Mouse (Mus musculus) ZHBTc4 (cell line): Measurements from ENCODE around the gene Rsrp1.

Experiments
- DNase-seq: peaks from one replicate; pipeline ENCODE4 v3.0.0-alpha.2; 2011; ENCODE audit warnings: low read depth, low spot score

Rsrp1 gene

DNA sequence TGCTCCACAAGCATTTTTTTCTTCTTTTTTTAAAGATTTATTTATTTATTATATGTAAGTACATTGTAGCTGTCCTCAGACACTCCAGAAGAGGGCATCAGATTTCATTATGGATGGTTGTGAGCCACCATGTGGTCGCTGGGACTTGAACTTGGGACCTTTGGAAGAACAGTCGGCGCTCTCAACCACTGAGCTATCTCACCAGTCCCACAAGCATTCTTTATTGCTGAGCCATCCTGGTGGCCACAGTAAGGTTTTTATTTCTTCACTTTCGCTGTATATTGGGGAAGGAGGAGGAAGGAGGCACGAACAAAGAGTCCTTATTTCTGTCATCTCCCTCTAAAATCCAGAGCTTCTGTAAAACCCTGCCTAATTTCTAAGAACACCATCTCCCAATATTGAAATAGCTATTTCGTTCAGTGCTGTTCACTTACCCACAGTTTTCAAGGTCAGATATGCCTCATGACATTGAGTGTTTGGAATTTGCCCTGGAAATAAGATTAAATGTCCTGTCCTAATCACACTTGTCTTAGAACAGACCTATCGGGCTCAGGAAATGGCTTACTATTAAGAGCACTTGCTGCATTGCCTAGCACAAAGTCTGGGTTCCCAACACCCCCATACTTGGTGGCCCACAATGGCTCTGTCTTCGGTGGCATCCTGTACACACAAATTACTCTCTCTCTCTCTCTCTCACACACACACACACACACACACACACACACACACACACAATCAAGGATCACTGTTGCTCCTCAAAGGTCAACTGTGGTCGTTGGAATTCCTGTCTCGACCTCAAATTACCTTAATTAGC is 1.1 kb upstream of the Rsrp1 start:
- DNase-seq: no peak

DNA sequence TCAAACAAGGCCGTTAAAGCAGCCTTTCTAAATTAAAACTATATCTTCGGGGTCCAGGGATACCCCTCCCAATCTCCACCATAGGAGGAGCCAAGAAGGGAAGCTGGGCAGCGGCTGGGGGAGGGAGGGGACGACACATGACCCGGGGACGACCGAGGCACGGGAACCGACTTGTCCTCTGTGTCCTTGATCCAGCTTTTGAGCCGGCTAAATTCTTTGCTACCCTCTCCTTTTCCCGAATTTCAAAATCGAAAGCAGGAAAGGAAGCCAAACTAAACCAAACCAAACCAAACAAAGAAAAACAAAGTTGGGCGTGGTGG is 507 bp upstream of the Rsrp1 start:
- peak; percentile 77 for DNase-seq

GRCm38 (mm10) chr4:134924019-134924741 is 788 bp downstream of the Rsrp1 start:
- peak; percentile 78 for DNase-seq

DNA sequence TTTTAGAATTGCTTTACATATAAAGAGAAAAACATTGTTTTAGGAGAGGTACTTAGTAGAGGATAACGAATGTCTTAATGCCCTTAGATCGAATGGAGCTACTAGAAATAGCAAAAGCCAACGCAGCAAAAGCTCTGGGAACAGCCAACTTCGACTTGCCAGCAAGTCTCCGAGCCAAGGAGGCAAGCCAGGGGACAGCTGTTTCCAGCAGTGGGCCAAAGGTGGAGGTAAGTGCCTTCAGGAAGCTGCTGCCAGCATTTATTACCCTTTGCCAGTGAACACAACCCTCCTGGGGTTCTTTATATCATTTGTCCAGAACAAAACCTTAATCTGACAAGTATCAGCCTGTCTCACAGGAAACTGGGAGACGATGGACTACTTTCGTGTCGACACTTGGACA is 1.8 kb downstream of the Rsrp1 start:
- no peak for DNase-seq

DNA sequence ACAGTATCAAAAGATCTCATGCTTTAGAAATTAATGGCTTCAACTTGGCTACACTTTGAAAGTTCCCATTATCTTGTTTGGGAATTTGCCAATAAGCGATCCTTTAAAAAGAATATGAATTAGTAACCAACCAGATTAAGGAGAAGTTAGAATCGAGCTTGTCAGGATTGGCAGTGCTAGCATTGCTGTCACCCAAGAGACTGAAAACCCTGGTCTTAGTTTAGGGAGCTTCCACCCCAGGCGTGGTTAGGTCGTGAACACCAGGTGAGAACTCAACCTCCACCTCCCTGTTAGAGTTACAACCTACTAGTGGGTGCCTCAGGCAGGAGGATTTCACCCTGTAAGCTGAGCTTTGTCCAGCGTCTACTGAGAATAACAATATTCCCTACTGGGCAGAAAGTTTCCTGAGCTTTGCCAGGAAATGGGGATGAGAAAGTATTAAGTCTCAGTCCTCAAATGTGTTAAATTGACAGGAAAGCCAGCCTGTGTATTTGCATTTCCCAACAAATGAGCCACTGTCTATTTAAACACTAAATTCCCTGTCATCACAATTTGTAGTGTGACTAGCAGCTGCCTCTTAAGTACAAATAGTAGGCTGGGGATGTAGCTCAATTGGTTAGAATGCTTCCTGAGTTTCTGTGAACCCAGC is 4.5 kb downstream of the Rsrp1 start:
- peak; percentile 31 for DNase-seq

GRCm38 (mm10) chr4:134928464-134928836 is 5.1 kb downstream of the Rsrp1 start:
- no peak for DNase-seq

DNA sequence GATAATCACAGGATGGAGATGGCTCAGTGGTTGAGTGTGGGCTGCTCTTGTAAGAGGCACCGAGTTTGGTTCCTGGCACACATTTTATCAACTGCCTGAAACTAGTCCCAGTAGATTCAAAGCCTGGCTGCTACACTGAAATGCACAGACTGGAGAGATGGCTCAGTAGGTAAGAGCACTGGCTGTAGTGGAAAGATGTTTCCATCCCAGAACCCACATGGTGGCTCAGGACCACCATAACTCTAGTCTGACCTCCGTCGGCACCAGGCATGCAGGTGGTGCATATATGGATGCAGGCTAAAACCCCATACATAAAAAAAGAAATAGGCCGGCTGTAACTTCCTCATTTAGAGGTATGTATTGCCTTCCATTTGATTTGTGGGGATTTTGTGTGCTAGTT is 6.1 kb downstream of the Rsrp1 start:
- no peak for DNase-seq

DNA sequence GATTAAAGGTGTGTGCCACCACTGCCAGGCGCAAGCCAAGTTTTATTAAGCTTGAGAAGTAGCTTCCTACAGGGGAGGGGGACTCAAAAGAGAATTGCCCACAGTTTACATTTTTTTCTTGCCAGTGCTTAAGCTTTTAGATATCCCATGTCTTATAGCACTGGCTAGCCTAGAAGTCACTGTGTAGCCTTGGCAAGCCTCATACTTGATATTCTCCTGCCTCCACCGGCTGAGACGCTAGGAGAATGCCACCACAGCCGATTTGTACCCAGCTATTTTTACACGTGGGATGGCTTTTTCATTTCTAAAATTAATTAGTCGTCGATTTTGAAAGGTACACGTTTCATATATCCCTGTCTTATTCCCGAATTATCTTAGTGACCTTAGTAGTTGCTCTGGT is 6.8 kb downstream of the Rsrp1 start:
- DNase-seq: no peak

- peak; percentile 99 for DNase-seq
Measured at GRCm38 (mm10) chr4:134930684-134931481, 7.5 kb downstream of the Rsrp1 start, which contains the start of gene Syf2. Gene Syf2, plus strand, starts transcription at chr4:134930898.

GRCm38 (mm10) chr4:134937240-134938176 is 14.1 kb downstream of the Rsrp1 start:
- DNase-seq: no peak

GRCm38 (mm10) chr4:134939900-134940299 is 16.5 kb downstream of the Rsrp1 start:
- no peak for DNase-seq

GRCm38 (mm10) chr4:134943758-134944538 is 20.6 kb downstream of the Rsrp1 start:
- no peak for DNase-seq

- peak; percentile 87 for DNase-seq
Measured at GRCm38 (mm10) chr4:134946024-134946744, 22.8 kb downstream of the Rsrp1 start.

DNA sequence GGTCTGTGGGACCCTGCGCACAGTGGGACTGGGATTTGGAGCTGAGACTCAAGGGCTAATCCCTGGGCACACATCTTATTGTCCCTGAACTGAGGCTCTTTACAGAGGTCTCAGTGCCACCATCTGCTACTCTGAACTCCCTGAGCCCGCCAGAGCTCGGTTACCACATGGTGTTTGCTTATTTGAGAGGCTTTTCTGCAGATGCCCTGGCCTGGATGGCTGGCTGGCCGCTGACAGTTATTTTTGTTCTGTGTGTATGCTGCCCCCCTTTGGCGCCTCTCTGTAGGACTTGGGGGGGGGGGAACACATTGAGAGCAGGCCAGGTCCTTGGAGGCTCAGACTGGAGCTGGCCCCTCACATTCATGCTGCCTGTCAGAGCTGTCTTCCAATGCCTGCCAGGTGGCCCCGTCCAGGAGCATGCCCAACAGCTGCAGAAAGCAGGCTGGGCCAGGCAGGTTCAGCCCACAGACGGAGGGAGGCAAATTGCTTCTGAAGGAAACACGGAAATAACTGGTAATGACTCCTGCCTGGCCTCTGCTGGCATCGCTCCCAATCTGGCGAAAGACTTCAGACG is 27.2 kb downstream of the Rsrp1 start:
- no peak for DNase-seq

DNA sequence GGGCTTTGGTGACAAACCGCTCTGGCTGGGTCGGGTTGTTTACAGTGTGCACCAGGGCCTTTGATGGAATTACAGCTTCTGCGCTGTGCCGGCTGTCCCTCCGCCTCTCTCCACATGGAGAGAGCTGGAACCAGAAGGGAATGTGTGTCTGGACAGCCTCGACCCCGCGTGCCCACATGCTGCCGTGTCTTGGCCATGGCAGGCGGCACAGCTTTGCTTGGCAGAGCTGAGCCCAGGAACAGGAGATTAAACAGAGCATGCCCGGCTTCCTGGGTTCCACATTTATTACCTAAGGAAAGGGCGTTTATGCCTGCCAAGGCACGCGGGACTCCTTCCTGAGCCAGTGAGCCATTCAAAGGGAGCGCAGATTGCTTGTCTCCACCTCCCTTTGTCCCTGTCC is 31.1 kb downstream of the Rsrp1 start:
- DNase-seq: no peak

GRCm38 (mm10) chr4:134955196-134955595 is 31.8 kb downstream of the Rsrp1 start:
- DNase-seq: no peak

DNA sequence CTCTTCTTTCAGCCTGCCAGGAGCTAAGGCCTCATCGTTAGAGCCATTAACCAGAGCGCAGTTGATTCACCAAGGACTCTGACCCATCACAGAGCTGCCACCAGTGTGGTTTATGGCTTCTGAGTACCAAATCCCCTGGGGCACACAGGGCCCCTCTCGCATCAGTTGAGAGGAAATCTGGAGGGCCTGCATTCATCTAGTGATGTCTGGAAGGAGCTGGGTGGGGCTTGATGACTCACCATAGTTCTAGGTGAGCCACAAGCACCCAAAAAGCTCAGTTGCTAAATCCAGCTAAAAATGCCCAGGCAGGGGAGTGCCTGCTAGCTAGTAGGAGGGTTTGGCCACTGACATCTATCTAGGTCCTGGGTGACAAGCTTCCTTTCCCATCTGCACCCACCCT is 32.5 kb downstream of the Rsrp1 start:
- DNase-seq: no peak

- DNase-seq: peak; percentile 84
Measured at GRCm38 (mm10) chr4:134956328-134956727, 32.9 kb downstream of the Rsrp1 start.
